Mouse (Mus musculus): ENCODE data around the gene Caml. TPM values are rescaled to one million over a fixed set of nuclear protein-coding genes. Genes with fewer than 3 reads are reported as not detected.
"Not testable (repeated sequence)": the region's sequence is repeated elsewhere in the genome, so short reads cannot be mapped to it uniquely, and the experiment has no call there.

Caml gene
- 10 to 100 TPM; 41.5 to 54.7 (median 46.1) TPM for total RNA-seq (2022)

- peak; percentile 77 to 86 for DNase-seq (ENCODE audit: low spot score in 2 of 2)
These were observed at the start of gene Caml for GRCm38 (mm10) chr13:55622649-55623541. TSS of gene Caml (plus strand) at chr13:55623005.

DNA sequence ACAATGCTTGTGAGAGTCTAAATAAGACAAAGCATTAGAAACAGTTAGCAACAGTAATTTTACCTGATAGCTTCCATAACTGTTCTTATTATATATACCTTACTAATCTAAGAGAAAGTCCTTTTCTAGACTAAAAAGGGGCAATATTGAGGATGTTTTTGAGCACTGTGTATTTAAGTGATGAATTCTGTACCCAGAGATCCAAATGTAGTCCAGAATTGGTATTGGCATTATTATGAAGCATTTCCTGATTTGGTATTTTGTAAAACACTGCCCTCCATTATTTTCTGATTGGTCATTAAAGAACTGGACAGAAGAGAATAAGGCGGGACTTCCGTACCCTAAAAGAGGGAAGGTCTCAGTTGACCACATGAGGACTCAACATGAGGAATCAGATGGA, 49.4 kb upstream of the Caml start, which contains the start of gene Tmed9:
TSS of gene Tmed9 (plus strand) at position 301 of the 400 bp plus-strand sequence.
- no peak for DNase-seq (ENCODE audit: low spot score in 2 of 2)

GRCm38 (mm10) chr13:55574321-55574720, 48.5 kb upstream of the Caml start:
- DNase-seq (ENCODE audit: low spot score in 2 of 2) = no peak

GRCm38 (mm10) chr13:55575932-55576331, 46.9 kb upstream of the Caml start:
- no peak for DNase-seq (ENCODE audit: low spot score in 2 of 2)

DNA sequence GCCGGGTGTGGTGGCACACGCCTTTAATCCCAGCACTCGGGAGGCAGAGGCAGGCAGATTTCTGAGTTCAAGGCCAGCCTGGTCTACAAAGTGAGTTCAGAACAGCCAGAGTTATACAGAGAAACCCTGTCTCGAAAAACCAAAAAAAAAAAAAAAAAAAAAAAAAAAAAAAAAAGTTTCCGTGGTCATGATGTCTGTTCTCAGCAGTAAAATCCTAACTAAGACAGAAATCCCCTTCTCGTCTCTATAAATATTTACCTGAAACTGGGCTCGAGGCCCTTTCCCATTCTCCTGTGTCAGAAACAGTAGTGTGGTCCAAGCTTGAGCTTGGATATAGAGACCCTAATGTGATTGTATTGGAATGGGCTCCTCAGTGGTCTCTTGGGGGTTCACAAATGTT, 45.9 kb upstream of the Caml start:
- not testable (repeated sequence) for DNase-seq (ENCODE audit: low spot score in 2 of 2)

GRCm38 (mm10) chr13:55578086-55578485, 44.7 kb upstream of the Caml start:
- no peak for DNase-seq (ENCODE audit: low spot score in 2 of 2)

DNA sequence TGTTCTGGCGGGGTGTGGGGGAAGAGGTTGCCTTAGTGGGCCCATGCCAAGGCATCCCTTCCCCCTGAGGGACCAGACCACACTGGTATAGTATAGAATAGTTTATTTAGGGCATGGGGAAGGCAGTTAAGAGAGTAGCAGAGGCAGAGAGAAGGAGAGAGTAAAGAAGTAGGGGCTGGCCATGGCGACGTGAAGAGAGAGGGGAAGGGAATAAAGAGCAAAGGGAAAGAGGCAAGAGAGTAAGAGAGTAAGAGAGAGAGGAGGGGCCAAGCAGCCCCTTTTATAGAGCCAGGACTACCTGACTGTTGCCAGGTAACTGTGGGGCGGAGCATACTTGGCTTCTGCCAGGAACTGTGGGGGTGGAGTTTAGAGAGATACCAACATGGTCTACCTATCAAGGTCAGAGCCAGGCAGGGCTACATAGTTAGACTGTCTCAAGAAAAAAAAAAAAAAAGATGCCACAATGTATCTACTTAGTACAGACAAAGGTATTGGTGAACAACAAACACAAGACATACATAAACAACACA, 30.8 kb upstream of the Caml start:
- no peak for DNase-seq (ENCODE audit: low spot score in 2 of 2)

DNA sequence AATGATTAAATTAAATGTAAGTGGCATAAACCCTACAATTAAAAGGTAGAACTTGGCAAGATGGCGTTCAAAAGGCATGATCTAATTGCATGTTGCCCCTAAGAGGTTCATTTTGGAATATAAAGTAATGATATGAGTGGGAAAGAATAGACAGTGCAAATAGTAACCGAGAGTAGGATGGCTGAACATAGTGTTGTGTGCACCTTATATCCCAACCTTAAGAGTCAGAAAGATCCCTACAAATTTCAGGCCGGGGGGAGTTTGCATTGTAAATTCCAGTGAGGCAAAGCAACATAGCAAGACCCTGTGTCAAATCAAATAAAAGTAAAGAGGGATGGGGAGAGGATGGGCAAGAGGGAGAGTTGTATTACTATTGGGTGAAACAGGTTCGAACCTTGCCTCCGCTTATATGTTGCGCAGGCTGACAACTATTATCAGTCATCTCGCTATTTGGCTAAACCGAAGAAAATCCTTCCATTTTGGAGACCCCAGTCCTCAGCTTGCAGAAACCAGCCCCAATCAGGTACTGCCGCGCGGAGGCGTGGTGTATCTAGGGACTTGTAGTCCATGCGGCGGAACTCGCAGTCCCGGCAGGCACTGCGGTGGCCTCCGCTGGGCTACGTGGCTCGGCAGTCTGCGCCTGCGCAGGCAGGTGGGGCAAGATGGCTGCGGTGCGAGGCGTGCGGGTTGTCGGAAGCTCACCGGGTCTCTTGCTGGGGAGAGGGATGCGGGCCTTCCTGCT, 30.1 kb upstream of the Caml start:
- DNase-seq (ENCODE audit: low spot score in 2 of 2) = peak; percentile 95 to 97

GRCm38 (mm10) chr13:55593254-55593747, 29.5 kb upstream of the Caml start:
- no peak for DNase-seq (ENCODE audit: low spot score in 2 of 2)

DNA sequence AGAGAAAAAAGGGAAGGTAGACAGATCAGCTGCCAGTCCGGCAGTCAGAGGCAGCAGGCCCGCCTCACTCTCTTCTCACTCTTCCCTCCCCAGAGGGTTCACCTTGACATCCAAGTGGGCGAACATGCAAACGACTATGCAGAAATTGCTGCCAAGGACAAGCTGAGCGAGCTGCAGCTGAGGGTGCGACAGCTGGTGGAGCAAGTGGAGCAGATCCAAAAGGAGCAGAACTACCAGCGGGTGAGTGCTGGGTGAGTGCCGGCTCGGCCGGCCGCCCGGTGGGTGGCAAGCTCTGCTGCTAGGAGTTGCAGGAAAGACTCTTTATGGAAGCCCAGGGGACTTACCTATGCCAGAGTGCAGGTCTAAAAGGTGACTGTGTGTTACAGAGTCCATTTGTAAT, 27.4 kb upstream of the Caml start:
- peak; percentile 68 to 73 for DNase-seq (ENCODE audit: low spot score in 2 of 2)

DNA sequence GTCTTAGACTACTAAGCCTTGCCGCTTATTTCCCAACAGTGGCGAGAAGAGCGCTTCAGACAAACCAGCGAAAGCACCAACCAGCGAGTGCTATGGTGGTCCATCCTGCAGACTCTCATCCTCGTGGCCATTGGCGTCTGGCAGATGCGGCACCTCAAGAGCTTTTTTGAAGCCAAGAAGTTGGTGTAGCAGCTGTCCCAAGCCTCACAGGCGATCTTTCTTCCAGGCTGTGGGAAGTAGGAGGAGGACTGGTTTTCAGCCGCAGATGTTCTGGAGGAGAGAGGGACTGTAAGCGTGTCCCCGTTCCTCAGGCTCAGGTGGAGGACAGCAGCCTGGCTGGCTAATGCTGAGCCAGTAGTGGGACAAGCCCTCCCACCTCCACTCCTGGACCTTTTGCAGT, 26.0 kb upstream of the Caml start:
- no peak for DNase-seq (ENCODE audit: low spot score in 2 of 2)

GRCm38 (mm10) chr13:55599566-55600540, 23.0 kb upstream of the Caml start, which contains the start of gene B4galt7:
TSS of gene B4galt7 (plus strand) at chr13:55599896.
- DNase-seq (ENCODE audit: low spot score in 2 of 2) = peak; percentile 67 to 81

DNA sequence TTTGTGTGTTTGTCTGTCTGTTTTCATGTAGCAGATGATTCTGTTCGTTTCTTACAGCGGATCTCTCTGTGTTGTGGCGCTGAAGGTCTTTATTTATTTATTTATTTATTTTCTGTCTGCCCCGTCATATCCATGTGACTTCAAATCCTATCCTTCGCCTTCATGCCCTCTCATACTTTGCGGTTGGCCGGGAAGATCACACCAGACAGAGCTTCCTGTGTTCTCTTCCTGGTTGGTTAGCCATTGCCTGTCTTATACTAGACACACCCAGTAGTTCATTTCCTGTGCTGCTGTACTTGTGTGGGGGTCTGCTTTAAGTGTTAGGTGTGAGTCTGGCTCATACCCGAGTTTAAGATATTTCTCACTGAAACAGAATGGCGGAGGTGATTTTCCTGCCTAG, 22.1 kb upstream of the Caml start:
- DNase-seq (ENCODE audit: low spot score in 2 of 2) = no peak

DNA sequence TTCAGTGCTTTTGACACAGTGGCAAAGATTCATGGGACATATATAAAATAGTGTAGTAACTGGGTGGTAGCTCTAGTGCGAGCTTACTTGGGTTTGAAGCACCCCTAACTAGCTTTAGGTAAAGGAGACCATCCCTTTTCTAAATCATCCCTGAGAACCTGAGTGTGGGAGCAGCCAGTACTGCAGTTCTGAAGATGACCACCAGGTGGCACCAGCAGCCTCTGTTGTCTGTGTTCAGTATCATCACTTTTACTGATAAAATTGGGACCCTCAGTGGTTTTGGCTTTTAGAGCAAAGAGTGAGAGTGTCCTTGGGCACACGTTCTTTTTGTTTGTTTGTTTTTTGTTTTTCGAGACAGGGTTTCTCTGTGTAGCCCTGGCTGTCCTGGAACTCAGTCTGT, 21.2 kb upstream of the Caml start:
- DNase-seq (ENCODE audit: low spot score in 2 of 2) = peak; percentile 70 to 88

- no peak for DNase-seq (ENCODE audit: low spot score in 2 of 2)
These were observed 18.2 kb upstream of the Caml start for GRCm38 (mm10) chr13:55604606-55605005.

- peak; percentile 55 to 66 for DNase-seq (ENCODE audit: low spot score in 2 of 2)
These were observed 15.7 kb upstream of the Caml start for GRCm38 (mm10) chr13:55606899-55607623.

- DNase-seq (ENCODE audit: low spot score in 2 of 2) = no peak
These were observed 15.2 kb upstream of the Caml start for GRCm38 (mm10) chr13:55607624-55608006.

GRCm38 (mm10) chr13:55611996-55612395, 10.8 kb upstream of the Caml start:
- no peak for DNase-seq (ENCODE audit: low spot score in 2 of 2)

GRCm38 (mm10) chr13:55613471-55613870, 9.3 kb upstream of the Caml start:
- no peak for DNase-seq (ENCODE audit: low spot score in 2 of 2)

- no peak for DNase-seq (ENCODE audit: low spot score in 2 of 2)
These were observed 3.5 kb upstream of the Caml start for GRCm38 (mm10) chr13:55619328-55619727.
